Mouse (Mus musculus): Measurements from ENCODE around the gene Vsnl1.

Vsnl1 gene

DNA sequence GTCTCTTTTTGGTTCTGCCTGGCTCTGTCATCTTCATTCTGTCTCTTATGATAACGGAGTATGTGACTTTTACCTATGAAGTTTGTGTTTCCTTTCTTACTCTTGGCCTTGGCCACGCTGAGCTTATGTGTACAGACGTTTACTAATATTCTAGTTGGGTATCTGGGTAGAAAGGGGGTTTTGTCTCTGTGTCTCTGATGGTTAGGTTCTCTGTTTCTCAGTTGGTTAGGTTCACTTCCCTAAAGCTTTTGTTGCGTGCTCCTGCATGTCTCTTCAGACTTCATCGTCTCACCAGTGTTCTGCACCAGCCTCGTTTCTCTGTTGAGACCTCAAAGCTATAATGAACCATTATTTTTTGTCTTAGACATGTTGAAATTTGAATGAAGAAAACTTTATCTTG, 159.2 kb downstream of the Vsnl1 start:
- DNase-seq (ENCODE audit: extremely low read depth, low read depth) = no peak

DNA sequence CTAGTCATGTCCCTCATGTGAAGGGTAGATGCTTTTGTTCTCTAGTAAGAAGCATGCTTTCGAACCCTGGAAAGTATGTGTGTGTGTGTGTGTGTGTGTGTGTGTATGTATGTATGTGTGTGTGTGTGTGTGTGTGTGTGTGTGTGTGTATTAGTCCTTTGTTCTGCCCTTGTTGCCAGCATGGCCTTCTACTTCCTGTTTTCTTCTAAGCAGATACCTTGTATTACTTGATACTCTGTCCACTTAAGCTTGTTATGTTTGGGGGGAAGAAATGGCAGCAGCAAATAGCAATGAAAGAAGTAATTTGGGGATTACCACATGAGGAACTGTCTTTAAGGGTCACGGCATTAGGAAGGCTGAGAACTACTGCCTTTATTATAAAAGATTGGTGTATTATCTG, 159.8 kb downstream of the Vsnl1 start:
- no peak for DNase-seq (ENCODE audit: extremely low read depth, low read depth)

All from MEL-GATA-1-ER (cell line).